Mouse (Mus musculus) cerebellum, adult 11 months (tissue): ENCODE data around the gene Xndc1.
"Not testable (repeated sequence)": the region's sequence is repeated elsewhere in the genome, so short reads cannot be mapped to it uniquely, and the experiment has no call there.

Source experiments
- DNase-seq: peaks from one replicate; pipeline ENCODE4 v3.0.0; 2022

Xndc1 gene

GRCm38 (mm10) chr7:102065046-102065891 lies at the start of gene Xndc1, which contains the start of the genes Rnf121 and Xntrpc:
Gene Xndc1 (plus strand): TSS chr7:102065511.
Gene Rnf121 (minus strand): TSS chr7:102065469.
Gene Xntrpc (plus strand): TSS chr7:102065713.
- DNase-seq: peak; percentile 87

GRCm38 (mm10) chr7:102016936-102017335 lies 48.4 kb upstream of the Xndc1 start:
- DNase-seq: no peak

- no peak for DNase-seq
Observed at GRCm38 (mm10) chr7:102017452-102017851, 47.9 kb upstream of the Xndc1 start.

GRCm38 (mm10) chr7:102018034-102018433 lies 47.3 kb upstream of the Xndc1 start:
- DNase-seq: no peak

GRCm38 (mm10) chr7:102018590-102018989 lies 46.7 kb upstream of the Xndc1 start, which contains the start of gene Il18bp:
Gene Il18bp (minus strand): TSS chr7:102018690.
- no peak for DNase-seq

- no peak for DNase-seq
Observed at GRCm38 (mm10) chr7:102019362-102019761, 45.9 kb upstream of the Xndc1 start.

- not testable (repeated sequence) for DNase-seq
Observed at GRCm38 (mm10) chr7:102020934-102021333, 44.4 kb upstream of the Xndc1 start.

- DNase-seq: no peak
Observed at GRCm38 (mm10) chr7:102023821-102024220, 41.5 kb upstream of the Xndc1 start.

- no peak for DNase-seq
Observed at GRCm38 (mm10) chr7:102025187-102026119, 39.9 kb upstream of the Xndc1 start.

GRCm38 (mm10) chr7:102034904-102035303 lies 30.4 kb upstream of the Xndc1 start:
- no peak for DNase-seq

GRCm38 (mm10) chr7:102035534-102035933 lies 29.8 kb upstream of the Xndc1 start:
- DNase-seq: no peak

- no peak for DNase-seq
Observed at GRCm38 (mm10) chr7:102037318-102037717, 28.0 kb upstream of the Xndc1 start.

GRCm38 (mm10) chr7:102042314-102042713 lies 23.0 kb upstream of the Xndc1 start:
- DNase-seq: no peak

GRCm38 (mm10) chr7:102048524-102048923 lies 16.8 kb upstream of the Xndc1 start:
- not testable (repeated sequence) for DNase-seq

GRCm38 (mm10) chr7:102061353-102061752 lies 4.0 kb upstream of the Xndc1 start:
- no peak for DNase-seq

GRCm38 (mm10) chr7:102062203-102062602 lies 3.1 kb upstream of the Xndc1 start:
- DNase-seq: no peak

- DNase-seq: no peak
Observed at GRCm38 (mm10) chr7:102063891-102064290, 1.4 kb upstream of the Xndc1 start.

GRCm38 (mm10) chr7:102064655-102065045 lies 661 bp upstream of the Xndc1 start:
- no peak for DNase-seq

- no peak for DNase-seq
Observed at GRCm38 (mm10) chr7:102066363-102066762, 1.1 kb downstream of the Xndc1 start.

GRCm38 (mm10) chr7:102076714-102077296 lies 11.5 kb downstream of the Xndc1 start:
- no peak for DNase-seq

GRCm38 (mm10) chr7:102078517-102078916 lies 13.2 kb downstream of the Xndc1 start:
- no peak for DNase-seq

- no peak for DNase-seq
Observed at GRCm38 (mm10) chr7:102080311-102080710, 15.0 kb downstream of the Xndc1 start.

- DNase-seq: no peak
Observed at GRCm38 (mm10) chr7:102081784-102082183, 16.5 kb downstream of the Xndc1 start.
